Mouse (Mus musculus) kidney, postnatal 10 days (tissue): ENCODE results near the gene Iqcf4.
A peak's percentile ranks its signal among the peaks of the same experiment; 100 is the strongest.
"Not testable (repeated sequence)": the region's sequence is repeated elsewhere in the genome, so short reads cannot be mapped to it uniquely, and the experiment has no call there.

Experiments used
- DNase-seq: peaks from one replicate; pipeline ENCODE4 v3.0.0; 2021; ENCODE audit warnings: mixed read lengths

Iqcf4 gene

DNA sequence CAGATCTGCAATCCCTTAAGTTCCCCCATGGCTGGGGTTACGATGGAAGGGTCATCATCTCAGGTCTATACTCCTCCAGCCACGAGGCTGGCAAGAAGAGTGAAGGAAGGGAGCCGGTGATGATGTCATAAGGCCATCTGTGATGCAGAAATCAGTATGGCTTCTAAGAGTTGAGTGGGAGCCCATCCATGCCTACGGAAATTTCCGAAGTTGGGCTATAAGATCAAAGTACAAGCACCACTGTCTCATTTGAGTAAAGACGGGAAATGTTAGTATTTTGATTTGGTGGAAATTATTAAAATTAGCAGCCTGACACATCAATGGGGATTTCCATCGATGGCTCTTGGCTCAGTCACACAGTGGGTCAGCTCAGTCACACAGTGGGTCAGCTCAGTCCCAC is at the start of gene Iqcf4:
Gene Iqcf4 (minus strand): TSS at position 101 of the 400 bp plus-strand sequence.
- no peak for DNase-seq

DNA sequence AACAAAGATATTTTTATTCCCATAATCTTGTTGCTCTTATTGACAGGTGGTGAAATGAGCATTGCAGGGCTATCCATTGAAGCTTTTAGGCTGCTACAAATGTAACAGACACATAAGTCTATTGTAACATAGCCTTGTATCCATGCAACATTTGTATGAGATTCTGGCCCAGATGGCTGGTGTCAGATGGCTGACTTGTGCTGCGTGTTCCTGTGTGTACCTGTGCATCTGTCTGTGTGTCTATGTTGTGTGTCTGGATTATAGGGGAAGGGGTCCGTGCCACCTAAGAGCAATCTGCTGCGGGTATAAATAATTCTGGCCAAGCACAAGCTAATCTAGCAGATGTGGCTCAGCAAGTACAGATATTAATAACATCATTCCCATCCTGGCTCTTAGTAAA is 46.7 kb upstream of the Iqcf4 start:
- no peak for DNase-seq

DNA sequence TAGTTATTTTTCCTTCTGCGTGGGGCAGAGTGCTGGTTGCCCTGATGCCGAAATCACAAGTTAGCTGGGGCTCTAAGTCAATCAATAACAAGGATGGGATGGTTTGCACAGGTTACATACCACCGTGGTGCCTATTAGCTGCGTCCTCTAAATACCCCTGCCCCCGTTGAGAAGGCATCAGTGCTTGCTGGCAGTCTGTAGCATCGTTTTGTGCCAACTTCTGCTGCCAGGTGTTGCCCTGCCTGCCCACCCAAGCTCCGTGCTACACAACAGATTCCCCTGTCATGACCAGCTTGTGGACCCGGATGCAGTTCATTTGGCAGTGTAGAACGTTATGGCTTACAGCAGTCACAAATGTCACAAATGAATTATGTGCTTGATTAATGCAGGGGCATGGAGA is 45.5 kb upstream of the Iqcf4 start:
- DNase-seq: no peak

DNA sequence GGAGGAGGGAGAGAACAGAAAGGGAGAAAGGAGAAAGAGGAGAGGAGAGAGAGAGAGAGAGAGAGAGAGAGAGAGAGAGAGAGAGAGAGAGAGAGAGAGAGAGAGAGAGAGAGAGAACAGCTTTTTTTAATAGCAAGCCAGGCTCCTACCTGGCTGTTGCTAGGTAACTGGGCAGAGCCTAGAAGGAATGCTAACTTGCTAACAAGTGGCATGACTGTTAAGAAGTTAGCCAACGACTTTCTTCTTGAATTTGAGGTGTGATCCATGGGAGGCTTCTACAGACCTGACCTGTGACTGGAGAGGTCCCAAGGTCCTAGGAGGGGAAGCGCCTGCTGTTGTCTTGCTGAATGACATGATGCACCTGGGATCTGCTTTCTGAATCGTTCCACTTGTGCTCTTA is 43.8 kb upstream of the Iqcf4 start:
- DNase-seq: no peak

DNA sequence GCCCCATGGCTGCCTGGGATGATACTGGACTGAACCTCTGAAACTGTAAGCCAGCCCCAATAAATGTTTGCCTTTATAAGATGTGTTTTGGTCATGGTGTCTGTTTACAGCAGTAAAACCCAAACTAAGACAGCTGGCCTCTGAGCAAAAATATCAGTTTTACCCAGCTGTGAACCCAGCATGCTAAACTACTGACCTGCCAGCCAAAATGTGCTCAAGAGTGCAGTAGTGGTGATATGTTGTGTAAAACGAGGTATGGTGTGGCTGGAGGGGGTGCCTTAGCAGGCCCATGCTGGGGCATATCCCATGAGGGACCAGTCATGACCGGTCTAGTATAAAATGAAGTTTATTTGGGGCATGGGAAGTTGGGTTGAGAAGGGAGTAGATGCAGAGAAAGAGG is 43.2 kb upstream of the Iqcf4 start:
- no peak for DNase-seq

DNA sequence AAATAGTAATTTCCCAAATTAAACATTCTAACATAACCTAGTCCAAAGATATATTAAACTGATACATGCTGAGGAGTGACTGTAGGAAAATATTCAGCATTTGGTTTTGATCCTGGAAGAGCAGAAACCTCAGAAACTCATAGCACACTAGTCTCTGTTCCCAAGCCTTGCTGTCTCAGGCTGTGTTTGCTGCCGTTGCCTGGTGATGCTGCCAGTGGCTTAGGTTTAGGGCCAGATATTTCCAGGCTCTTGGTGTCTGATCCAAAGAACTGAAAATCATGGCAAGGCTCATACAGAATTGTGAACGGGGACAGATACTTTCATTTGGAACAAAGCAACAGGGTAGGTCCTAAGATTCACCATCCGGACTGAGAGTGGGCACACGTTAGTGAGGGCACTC is 39.9 kb upstream of the Iqcf4 start:
- no peak for DNase-seq

DNA sequence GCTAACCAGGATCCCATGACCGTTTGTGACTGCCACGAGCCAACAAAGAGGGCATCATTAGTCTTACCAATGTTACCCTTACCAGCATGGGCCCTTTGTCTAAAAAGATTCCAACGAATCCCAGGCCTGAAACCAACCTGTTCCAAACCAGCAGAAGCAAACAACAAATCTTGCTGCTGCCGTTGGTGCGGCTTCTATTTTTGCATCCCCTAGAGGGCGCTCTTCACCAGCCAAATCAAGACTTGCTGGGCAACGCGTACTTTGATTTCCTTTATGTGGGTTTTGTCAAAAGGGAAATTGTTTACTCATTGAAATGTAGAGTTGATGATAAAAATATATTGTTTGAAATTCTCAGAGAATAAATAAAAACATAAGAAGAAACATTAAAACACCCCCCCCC is 29.8 kb upstream of the Iqcf4 start:
- peak; percentile 63 for DNase-seq

DNA sequence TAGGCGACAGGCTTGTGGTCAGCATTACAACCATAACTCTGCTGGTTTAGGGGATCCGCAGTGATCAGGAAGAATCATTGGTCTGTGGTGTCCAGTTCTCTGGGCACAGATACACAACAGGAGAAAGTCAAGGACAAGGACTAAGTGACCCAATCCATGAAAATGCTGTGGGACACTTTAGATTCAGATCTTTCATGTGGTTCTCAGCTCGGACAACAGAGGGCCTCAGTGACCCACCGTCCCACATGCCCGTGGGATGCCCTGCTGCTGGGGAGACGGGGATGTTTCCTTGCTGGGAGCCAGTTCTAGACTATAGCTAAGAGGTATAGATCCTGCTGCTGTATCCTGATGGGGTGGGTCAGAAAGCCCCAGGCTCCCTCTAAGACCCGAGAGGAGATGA is 27.7 kb upstream of the Iqcf4 start:
- peak; percentile 9 for DNase-seq

DNA sequence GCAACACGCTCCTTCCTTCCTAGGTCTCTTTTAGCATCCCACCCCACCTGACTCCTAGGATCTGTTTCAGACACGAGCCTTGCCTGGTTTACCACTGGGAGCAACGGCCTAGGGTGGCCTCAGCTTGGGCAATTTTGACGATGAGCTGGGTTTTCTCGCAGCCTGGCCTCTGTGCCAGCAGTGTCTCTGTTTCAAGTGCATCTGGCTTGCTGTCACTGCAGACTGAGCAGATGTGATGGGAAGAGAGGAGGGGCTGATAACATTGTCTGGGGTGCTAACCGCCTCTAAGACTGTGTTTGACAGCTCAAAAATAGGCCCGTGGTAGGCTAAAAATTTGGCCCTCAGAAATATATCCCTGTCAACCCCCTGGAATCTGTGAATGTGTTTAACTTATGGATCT is 25.0 kb upstream of the Iqcf4 start:
- no peak for DNase-seq

DNA sequence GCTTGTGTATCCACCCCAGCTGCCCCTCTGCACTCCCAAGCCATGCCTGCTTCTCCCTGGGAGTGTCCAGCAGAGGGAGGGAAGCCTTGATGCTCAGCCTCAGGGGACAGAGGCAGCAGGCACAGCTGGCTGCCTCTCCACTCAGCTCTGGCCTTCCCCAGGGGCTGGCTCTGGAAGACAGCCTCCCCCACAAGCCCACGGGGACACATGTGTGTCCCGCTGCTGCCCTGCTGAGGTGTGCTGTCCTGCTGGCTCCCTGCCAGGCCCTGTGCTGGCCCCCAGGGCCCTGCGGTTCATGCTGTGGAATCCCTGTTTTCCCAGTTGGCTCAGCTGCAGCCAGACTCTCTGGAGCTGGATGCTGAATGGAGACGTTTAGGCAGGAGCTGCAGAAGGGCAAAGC is 24.6 kb upstream of the Iqcf4 start:
- not testable (repeated sequence) for DNase-seq

DNA sequence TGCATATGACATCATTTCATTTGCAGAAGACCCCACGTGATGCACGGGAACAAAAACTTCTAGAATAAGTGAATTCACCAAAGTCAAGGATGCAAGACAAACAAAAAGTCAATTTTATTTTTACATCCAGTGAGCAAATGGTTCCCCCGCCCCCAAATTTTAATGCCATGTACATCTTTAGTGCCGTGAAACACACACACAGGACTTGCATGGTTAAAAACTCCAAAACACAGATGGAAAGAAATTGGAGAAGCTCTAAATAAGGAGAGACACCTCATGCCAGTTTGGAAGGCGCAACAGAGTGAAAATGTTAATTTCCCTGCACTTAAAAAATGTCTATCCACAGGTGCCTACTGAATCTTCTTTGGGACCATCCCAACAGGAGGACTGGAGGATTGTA is 21.4 kb upstream of the Iqcf4 start:
- DNase-seq: no peak

DNA sequence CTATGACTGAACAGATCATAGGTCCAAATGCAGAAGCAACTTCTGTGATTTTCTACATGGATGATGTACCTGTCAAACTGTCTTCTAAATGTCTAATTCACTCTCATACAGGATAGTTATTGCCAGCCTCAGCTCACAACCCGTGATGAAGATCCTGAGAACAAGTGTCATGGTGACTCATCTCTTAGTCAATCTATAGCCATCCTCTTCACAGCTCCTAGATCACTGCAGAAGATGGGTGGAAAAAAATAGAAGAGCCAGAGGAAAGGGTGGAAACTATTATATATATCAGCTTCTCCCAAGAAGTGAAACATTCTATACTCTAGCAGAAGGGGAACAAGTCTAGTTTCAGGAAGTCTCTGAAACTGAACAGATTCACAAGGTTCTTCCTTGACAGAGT is 11.8 kb upstream of the Iqcf4 start:
- no peak for DNase-seq

DNA sequence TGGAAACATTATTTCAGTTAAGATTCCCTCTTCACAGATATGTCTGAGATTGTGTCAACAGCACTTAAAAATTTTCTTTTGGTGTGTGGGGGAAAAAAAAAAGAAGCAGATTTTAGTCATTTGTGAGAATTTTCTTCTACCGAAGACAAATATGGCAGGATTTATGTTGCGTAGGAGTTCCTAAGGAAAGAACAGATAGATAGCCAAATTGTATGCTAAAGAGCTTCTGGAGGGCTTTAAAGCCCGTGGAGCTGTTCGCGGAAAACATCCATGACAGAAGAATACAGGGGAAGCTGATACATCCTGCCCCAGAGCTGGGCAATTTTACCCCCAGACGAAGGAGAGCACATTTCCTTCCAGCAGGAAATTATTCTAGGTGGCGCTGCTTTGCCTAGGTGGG is 9.2 kb upstream of the Iqcf4 start:
- no peak for DNase-seq

DNA sequence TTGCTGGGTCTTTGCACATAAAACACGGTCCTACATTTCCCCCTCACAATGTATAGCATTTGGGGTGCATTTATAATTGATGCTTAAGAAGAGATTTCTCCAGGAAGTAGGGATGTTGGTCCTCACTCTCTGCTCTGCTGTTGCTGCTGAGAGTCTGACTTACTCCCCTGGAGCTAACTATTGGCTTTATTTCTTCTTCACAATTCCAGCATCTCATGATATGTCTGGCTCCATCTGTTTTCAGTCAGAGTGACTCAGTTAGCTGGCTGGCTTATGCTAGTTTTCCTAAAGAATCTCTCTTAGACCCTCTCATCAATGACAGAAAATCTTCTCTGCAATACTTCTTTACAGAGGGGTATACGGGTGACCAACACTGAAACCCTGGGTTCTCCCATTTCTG is 5.3 kb upstream of the Iqcf4 start:
- no peak for DNase-seq

DNA sequence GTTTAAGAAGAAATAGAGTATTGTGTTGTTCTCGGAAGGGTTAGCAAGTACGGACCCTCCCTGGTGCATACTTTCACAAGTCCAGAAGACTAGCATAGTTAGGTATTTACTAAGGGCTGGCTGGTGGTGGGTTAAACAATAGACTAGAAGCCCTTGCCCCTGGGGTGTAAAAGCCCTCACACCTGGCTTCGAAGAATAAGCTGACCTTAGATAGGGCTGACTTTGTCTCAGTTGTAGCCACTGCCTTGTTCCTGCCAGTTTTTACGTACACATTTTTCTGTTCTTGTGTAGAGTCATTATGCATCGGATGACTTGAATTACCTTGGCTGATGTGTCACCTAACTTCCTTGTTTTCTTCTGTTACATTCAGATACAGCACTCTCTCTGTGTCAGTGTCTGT is 2.6 kb upstream of the Iqcf4 start:
- no peak for DNase-seq

DNA sequence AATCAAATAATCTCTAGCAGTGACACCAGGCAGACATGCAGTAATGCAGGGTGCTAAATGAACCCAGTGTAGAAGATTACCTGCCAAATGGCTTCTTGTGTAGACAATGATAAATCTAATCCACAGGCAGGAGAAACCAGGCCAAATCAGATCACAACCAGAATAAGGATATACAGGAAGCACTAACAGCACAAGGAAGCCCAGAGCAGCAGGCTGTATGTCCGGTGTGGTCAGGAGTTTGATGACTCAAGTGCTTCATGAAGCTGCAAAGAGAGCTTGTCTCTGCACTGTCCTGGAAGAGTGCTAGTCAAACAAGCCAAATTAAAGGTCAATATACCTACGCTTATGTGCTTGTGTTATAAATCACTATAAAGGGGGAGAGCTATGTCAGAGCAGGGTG is 1.4 kb upstream of the Iqcf4 start:
- DNase-seq: no peak

DNA sequence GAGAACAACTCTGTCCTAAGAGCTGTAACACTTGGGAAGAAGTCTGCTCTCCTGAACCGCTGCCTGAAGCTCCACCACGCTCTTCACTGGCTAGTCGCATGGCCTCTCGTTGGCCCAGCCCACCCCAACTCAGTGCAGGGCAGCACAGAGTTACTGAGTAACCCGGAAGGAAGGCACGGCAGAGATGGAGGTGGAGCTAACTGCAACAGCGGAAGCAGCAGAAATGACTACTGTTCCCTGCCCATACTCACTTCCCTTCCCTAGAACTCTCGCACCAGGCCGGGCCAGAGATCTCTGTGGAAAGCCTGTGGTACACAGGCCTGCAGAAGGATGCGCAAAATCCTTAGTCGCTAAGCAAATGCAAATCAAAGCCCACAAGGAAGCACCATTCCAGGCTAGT is 4.4 kb downstream of the Iqcf4 start:
- DNase-seq: peak; percentile 49

DNA sequence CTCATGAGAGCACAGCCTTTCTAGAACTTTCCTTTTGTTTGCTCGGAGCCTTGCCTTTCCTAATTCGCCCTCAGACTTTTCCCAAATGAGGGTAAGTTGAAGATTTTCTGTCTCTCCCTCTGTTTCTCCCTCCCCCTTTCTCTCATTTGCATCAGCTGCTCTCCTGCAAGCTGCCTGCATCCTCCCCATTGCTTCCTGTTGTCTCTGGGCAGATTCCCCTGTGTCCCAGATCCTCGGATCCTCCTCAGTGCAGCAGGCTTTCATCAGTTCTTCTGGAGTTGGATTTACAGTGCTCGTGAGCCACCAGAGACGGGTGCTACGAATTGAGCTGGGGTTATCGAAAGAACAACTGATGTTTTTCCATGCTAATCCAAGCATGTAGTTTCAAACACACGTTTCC is 6.8 kb downstream of the Iqcf4 start:
- no peak for DNase-seq

DNA sequence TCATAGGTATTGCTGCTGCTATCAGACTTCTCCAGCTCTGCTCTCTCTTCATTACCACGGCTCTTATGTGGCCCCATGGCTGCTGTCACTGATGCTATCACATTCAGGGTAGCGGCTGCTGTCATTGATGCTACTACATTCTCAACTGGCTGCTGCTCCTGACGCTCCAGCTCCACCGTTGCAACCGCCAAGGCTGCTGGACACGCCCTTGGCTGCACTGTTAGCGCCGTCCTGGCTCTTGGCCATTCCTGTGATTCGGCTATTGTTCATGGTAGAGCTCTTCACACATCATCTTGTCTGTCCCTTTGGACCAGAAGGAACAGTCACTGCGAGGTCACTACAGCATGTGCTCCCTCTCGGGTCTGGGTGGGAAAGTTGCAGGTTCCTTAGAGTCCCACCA is 8.5 kb downstream of the Iqcf4 start:
- no peak for DNase-seq

DNA sequence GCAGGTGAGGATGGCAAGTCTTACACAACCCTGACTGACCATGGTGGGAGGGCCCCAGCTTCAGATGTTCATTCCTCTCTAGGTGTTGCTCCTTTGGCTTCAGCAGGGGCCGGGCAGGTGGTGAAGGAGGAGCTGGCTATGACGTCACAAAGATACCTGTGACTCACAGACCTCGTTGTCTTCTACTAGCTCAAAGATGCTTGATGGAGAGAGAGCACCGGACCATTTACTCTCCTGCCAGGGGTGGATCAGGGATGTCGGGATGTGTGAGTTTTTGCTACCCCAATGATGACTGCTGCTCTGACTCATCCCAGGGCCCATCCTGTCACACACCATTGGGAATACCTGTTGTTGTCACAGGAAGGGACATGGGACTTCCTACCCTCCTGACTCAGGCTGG is 9.3 kb downstream of the Iqcf4 start, which contains the start of gene Iqcf3:
Gene Iqcf3 (minus strand): TSS at position 101 of the 400 bp plus-strand sequence.
- no peak for DNase-seq

DNA sequence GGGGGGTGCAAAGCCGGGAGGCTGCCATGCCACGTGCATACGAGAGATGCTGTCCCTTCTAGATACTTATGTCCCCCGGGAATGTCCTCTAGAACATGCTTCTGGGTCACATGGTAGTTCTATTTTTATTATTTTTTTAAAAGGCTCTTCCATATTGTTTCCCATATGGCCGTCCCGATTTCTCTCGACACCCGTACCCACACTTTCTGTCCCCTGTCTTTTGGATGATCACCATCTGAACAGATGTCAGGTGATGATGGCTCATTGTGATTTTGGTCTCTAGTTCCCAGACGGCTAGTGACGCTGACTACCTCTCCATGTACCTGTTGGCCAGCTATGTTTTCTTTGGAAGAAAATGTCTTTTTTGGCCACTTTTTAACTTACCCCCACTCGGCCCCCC is 35.8 kb downstream of the Iqcf4 start:
- DNase-seq: no peak

DNA sequence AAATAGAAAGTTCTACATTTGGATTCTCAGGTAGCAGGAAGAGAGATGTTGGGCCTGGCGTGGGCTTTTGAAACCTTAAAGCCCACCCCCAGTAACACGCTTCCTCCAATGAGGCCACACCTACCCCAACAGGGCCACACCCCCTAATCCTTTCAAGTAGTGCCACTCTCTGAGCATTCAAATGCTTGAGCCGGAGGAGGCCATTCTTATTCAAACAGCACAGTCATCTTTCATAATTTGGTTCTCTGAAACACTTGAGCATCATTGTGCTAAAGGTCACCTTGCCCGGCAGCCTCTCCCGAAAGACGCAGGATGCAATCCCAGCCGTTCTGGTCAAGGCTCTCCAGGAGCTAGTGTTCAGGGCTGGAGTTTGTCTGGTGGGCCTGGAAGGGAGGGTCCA is 36.5 kb downstream of the Iqcf4 start:
- no peak for DNase-seq

DNA sequence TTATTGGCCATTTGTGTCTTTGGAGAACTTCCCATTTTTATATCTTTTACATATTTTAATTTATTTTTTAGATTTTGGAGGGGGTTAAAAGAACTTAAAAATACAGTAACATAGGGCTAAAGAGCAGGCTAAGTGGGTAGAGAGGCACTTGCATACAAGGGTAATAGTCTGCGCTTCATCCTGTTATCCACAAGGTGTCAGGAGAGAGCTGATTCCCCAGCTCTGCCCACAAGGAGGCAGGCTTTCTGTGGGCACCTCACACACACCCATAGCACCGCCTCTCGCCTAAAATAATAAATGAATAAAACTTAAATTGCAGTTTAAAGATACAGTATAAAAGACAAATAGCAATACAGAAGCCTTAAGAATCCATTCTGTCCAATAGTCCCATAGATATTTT is 39.0 kb downstream of the Iqcf4 start:
- DNase-seq: peak; percentile 13

DNA sequence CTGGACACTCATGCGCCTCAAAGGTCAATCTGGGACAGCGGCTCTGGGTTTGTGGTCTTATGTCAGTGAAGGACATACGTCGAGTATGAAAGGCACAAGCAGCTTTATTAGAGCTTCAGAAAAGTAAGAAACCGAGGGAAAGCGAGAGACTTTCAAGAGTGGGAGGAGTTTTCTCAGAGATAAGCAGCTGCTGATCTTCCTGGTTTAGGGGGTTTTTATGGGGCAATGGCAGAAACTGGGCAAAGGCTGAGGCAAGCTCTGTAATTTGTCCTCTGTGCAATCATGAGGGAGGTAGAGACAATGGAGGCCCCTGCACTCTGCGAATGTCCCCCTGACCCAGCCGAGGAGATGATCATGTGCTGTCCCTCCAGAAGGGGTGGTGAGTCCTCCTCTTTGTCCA is 50.9 kb downstream of the Iqcf4 start:
- DNase-seq: no peak

DNA sequence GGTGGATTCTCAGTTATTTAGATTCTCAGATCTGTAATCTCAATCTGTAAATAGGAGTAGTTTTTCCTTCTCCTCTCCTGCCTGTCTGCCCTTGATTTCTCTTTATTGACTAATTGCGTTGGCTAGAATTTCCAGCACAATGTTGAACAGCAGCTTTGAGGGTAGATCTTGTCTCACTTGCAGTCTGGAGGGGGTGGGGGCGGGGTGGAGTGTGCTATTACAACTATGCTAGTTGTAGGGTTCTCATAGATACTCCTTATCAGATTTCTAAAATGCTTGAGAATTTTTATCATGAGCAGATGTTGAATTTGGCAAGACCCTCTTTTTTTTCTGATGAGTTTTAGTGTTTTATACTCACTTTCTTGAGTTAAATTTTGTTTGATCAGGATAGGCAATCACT is 51.4 kb downstream of the Iqcf4 start:
- no peak for DNase-seq
